Mouse (Mus musculus) embryonic fibroblast, embryonic 13.5 days (primary cell): ENCODE data around the gene Xylt1.

ENCODE experiments used
- CTCF ChIP-seq: IDR thresholded peaks from 2 replicates; pipeline ENCODE4 v1.5.1; 2011; ENCODE audit warnings: mild to moderate bottlenecking, control low read depth, low read length, moderate library complexity, borderline replicate concordance; ENCODE audit not compliant: insufficient read depth
- POLR2A ChIP-seq: IDR thresholded peaks from 2 replicates; pipeline ENCODE4 v1.6.1; 2011; ENCODE audit warnings: low read depth, mild to moderate bottlenecking, control low read depth, low read length, moderate library complexity

DNA sequence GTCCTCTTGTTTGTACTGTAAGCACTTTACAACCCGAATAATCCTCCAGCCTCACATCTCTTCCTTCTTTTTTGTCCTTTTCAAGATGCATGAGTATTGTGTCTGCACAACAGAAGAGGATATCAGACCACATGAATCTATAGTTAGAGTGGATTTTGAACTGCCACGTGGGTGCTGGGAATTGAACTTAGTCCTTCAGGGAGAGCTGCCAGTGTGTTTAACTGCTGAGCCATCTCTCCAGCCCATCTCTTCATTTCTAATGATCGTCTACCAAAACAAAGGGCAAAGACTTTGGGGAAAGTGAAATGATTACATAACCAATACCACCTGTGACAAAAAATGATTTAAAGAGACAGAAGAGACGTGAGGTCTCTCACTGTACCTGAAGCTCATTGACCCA, 5.6 kb downstream of the Xylt1 start:
- TF ChIP-seq CTCF = no peak
- TF ChIP-seq POLR2A = no peak
